Mouse (Mus musculus): ENCODE results near the gene Klhl20. TPM values are rescaled to one million over a fixed set of nuclear protein-coding genes. Genes with fewer than 3 reads are reported as not detected.
"Not testable (repeated sequence)": the region's sequence is repeated elsewhere in the genome, so short reads cannot be mapped to it uniquely, and the experiment has no call there.

Gene Klhl20
- total RNA-seq (2017), result 22.5 and 22.8 TPM in 2 replicates

DNA sequence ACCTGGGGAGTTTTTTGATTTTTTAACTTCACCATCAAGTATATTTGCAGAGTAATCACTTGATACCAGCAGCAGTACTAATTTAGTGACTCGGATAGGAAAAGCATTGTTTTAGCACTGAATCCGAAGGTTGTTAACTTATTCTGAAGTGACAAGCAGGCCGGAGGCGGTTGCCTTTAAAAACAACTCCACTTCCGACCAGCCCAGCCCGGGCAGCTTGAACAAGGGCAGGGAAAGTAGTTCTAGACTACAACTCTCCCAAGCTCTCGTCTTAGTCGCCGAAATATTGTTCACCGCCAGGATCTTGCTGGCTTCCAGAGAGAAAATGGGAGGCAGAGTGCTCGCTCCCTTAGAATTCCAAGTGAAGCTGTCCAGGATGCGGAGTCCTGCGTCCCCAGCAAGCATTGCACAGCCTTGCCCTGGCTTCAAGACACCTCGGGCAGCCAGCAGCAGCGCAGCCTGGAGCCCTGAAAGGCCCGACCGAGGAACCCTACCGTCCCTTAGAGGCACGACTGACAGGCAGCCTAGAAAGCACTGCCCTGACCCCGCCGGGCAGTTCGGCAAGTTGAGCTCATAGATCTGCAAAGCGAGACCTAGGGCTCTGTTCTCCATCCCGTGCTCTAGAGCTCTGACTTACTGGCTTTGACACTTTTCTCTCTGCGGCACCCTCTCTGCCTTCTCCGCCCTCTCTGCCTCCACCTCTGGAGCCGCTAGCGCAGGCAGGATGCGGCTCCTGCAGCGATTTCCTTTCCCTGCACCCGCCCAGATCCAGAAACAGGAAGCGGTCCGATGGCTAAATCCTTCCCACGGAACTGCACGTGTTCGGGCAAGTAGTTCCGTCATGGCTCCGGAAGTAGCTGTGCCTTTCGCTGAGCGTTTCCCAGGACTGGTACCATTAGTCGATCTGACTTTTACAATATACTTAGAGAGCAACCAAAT, at the start of gene Klhl20:
Gene Klhl20 (minus strand): TSS at position 786 of the 939 bp plus-strand sequence.
- ATAC-seq (replicated peaks in 1 of 2; ENCODE audit: insufficient read depth in 1 of 2, low FRiP score in 2 of 2, low TSS enrichment in 1 of 2, low read depth in 1 of 2, poor library complexity in 2 of 2, severe bottlenecking in 2 of 2), result peak; percentile 98 to 99

DNA sequence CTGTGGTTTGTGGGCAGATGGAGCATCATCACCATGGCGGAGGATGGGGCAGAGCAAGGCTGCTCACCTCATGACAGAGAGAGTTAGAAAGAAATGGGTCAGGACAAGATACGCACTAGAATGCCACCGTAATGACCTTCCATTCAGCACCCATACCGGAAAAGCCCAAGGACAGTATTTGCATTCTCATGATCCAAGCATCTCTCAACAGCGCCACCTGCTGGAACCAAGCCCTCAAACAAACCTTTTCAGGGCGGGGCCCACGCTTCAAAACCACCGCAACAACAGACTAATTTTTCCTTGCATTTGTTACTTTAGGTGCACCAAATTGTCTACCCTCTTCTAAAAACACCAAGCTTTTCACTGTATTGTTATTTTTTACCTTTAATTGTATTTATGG, 49.4 kb upstream of the Klhl20 start:
- ATAC-seq (replicated peaks in 1 of 2; ENCODE audit: insufficient read depth in 1 of 2, low FRiP score in 2 of 2, low TSS enrichment in 1 of 2, low read depth in 1 of 2, poor library complexity in 2 of 2, severe bottlenecking in 2 of 2), result peak in 1 of 2 experiments; percentile 60; a peak in 1 of 4 replicates

DNA sequence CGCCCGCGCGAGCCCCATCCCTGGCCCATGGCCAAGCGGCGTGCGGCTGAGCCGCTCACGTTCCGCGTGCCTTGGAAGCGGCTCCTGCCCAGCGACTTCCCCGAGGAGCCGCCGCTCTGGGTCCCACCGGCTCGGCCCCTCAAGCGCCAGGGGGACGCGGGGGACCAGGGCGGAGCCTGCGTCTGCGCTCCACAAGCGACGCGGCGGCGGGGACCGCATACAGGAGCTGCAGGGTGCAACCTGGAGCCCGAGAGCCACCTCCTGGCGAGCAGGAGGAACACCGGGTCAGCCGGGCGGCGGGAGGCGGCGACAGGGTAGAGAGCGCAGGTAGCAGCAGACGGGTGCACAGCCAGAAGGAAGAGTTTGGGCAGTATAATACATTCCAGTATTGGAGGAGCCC, 39.3 kb upstream of the Klhl20 start:
- peak; percentile 93 to 98 for ATAC-seq (replicated peaks in 1 of 2; ENCODE audit: insufficient read depth in 1 of 2, low FRiP score in 2 of 2, low TSS enrichment in 1 of 2, low read depth in 1 of 2, poor library complexity in 2 of 2, severe bottlenecking in 2 of 2)

DNA sequence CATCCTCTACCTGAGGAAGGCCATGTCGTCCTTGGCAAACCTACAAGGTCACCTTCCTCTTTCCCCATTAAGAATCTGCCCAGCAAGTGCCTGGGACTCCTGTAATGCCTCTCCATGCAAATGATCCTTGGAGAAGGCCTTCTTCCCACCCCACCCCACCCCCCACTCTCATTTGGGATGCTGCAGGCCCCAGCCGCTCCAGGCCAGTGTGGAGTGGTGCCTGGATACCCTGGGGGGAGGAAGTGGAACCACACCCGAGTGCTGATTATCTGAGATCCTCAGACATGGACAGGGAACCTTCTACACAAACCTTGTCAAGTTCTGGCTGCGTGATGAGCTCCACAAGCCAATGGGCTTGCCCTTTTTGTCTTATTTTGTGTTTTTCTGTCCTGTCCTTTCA, 29.0 kb upstream of the Klhl20 start:
- no peak for ATAC-seq (replicated peaks in 1 of 2; ENCODE audit: insufficient read depth in 1 of 2, low FRiP score in 2 of 2, low TSS enrichment in 1 of 2, low read depth in 1 of 2, poor library complexity in 2 of 2, severe bottlenecking in 2 of 2)

DNA sequence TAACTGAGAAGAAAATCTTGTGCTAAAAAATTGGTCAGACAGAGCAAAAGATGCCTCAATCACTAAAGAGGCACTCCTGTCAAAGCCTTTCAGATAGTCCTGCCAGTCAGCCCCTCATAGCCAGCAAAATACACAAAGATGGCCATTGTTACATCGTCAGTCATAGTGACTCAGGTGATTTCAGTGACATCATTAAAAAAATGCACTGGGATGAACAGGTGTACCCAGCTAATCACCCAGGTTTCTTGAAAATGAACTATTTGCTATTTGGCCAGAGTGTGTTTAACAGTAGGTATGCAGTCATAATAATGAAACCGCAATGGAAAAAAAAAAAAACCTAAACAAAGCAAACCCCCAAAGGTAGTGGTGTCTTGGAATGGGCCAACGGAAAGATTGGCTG, 27.9 kb upstream of the Klhl20 start, which contains the start of gene Tex50:
Gene Tex50 (minus strand): TSS at position 101 of the 400 bp plus-strand sequence.
- ATAC-seq (replicated peaks in 1 of 2; ENCODE audit: insufficient read depth in 1 of 2, low FRiP score in 2 of 2, low TSS enrichment in 1 of 2, low read depth in 1 of 2, poor library complexity in 2 of 2, severe bottlenecking in 2 of 2), result no peak

DNA sequence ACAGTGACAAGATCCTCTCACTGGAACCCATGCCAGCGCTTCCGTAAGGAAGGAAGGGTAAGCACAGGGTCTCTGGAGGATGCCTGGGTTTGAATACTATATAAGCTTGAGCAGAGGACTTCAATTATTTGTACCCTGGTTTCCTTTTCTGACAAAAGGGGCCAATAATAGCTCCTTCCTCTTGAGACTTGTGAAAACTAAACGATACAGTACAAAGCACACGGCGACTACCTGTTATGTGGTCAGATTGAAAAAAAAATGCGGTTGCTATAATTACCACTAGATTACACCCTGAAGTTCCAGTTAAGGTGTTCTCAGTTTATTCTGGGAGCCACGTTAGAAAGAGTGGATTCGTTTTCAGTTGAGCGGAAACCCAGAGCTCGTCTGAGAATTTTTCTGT, 25.2 kb upstream of the Klhl20 start:
- ATAC-seq (replicated peaks in 1 of 2; ENCODE audit: insufficient read depth in 1 of 2, low FRiP score in 2 of 2, low TSS enrichment in 1 of 2, low read depth in 1 of 2, poor library complexity in 2 of 2, severe bottlenecking in 2 of 2), result no peak

DNA sequence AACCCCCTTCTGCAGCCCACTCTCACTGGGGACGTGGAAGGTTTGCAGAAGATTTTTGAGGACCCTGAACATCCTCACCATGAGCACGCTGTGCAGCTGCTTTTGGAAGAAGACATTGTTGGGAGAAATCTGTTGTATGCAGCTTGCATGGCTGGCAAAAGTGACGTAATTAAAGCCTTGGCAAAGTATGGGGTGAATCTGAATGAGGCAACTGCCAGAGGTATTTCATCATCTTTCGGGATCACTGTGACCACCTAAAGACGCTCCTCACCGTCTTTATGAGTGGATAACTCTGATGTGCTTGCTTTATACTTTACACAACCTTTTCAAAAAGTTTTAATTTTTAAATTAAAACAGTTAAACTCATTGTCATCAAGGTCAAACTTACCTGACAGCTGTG, 19.8 kb upstream of the Klhl20 start:
- ATAC-seq (replicated peaks in 1 of 2; ENCODE audit: insufficient read depth in 1 of 2, low FRiP score in 2 of 2, low TSS enrichment in 1 of 2, low read depth in 1 of 2, poor library complexity in 2 of 2, severe bottlenecking in 2 of 2), result no peak

DNA sequence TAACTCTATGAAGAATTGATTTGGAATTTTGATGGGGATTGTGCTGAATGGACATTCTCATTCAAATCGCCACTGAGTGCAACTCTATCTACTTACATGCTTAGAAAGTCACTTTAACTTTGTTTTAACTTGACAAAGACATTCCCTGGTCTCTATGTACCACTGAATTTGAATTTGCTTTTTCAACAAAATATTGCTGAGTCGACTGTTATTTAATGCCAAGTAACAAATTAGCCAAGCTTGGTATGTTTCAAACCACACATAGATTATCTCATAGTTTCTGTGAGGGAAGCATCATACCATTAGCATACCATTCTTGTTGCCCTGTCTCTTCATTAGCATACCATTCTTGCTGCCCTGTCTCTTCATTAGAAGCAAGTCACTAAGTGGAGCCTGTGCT, 16.6 kb upstream of the Klhl20 start:
- ATAC-seq (replicated peaks in 1 of 2; ENCODE audit: insufficient read depth in 1 of 2, low FRiP score in 2 of 2, low TSS enrichment in 1 of 2, low read depth in 1 of 2, poor library complexity in 2 of 2, severe bottlenecking in 2 of 2), result no peak

DNA sequence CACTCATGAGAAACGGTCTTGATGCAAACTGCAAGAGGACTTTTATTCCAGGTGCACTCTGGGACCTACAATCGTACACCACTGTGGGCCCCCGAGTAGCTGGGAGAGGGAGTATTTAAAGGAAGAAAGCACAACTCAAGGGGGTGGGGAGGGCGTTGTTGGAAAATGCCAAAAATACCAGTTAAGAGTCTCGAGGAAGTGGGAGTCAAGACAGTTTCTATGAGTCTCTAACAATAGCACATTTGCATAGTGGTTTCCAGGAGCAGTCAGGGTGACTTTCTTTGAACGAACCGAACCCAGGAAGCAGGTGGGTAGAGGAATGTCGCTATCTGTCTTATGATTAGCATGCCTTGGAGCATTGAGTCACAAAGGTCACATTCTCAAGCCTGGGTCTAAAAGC, 14.3 kb upstream of the Klhl20 start:
- not testable (repeated sequence) for ATAC-seq (replicated peaks in 1 of 2; ENCODE audit: insufficient read depth in 1 of 2, low FRiP score in 2 of 2, low TSS enrichment in 1 of 2, low read depth in 1 of 2, poor library complexity in 2 of 2, severe bottlenecking in 2 of 2)

DNA sequence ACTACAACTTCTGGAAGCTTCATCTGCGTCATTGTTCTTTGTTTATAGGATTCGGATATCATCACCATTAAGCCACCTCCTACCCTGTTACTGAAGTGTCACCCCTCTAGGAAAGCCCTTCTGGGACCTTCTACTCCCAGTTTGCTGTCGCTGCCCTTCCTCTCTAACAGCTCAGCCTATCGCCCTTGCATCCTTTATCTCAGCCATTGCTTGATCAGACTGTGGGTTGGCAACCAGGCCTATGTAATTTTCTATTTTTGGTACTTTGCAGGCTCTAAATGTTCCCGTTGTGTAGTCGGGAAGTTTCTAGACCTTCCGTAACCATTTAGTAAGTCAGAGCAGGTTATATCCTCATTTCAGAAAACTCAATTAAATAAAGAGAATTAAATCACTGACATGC, 11.9 kb upstream of the Klhl20 start:
- no peak for ATAC-seq (replicated peaks in 1 of 2; ENCODE audit: insufficient read depth in 1 of 2, low FRiP score in 2 of 2, low TSS enrichment in 1 of 2, low read depth in 1 of 2, poor library complexity in 2 of 2, severe bottlenecking in 2 of 2)

DNA sequence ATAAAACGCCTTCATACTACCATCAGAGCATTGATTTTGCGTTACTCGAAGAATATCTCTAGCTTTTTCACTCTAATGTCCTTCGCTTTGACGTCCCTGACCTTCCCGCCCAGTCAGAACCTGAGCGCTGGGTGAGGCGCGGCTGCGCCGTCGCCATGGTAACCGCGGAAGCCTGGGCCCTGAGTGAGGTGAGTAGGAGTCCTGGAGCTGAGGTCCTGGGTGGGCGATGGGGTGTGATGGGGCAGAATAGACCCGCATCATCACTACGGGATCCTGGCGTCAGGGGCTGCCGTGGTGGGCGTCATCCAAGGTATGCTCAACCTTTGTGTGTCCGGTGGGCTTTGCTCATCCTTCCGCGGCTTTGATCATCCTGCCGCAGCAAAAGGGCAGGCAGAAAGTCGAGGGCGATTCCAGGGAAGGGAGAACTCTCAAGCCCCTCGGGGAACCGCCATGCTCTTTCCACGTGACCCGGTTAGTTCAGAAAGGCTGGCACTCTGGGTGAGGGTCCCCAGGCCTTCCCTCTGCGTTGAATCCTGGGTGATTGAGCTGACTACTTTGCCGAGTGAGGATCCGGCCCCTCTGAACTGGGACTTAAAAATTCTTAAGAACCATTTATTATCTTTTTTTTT, 11.3 kb upstream of the Klhl20 start, which contains the start of gene Ankrd45:
Gene Ankrd45 (plus strand): TSS at position 161 of the 629 bp plus-strand sequence.
- ATAC-seq (replicated peaks in 1 of 2; ENCODE audit: insufficient read depth in 1 of 2, low FRiP score in 2 of 2, low TSS enrichment in 1 of 2, low read depth in 1 of 2, poor library complexity in 2 of 2, severe bottlenecking in 2 of 2), result peak; percentile 60 to 67; a peak in 2 of 4 replicates

DNA sequence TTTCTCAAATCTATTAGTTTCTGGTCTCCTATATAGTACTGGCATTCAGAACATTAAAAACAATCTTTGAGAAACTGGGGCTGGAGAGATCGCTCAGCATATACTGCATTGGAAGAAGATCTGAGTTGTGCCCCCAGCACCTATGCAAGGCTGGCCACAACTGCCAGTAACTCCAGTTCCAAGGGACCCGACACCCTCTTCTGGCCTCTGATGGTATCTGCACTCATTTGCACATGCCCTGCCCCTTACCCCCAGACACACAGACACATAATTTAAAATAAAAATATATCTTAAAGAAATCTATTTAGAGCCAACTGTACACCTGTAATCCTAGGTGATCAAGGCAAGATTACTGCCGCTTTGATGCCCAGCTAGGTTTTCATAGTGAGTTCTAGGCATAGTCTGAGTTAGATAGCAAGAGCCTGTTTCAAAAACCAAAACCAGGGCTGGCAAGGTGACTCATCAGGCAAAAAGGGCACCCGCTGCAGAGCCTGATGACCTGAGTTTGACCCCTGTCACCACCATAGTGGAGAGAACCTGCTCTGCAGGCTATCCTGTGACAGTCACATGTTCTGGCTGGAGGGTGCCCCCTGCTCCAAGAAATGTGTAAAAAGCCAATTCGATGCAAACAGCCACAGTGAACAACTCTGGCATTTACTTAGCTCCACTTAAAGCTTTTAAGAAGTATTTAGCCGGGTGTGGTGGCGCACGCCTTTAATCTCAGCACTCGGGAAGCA, 8.9 kb upstream of the Klhl20 start:
- ATAC-seq (replicated peaks in 1 of 2; ENCODE audit: insufficient read depth in 1 of 2, low FRiP score in 2 of 2, low TSS enrichment in 1 of 2, low read depth in 1 of 2, poor library complexity in 2 of 2, severe bottlenecking in 2 of 2), result no peak

DNA sequence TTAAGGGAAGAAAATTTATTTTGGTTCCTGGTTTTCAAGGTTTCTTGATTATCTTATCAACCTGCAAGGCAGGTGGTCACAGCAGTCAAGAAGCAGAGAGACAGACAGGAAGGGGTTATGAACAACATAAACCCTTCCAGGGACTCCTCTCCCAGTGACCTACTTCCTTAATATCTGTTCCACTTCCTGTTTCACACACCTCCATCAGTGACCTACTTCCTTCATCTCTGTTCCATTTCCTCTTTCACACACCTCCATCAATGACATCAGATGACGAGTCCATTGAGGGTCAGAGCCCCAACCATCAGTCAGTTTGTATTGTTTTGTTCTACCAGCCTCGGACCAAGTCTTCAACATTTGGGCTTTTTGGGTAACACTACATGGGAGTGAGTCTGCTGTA, 8.2 kb upstream of the Klhl20 start:
- peak in 1 of 2 experiments; percentile 81; a peak in 2 of 4 replicates for ATAC-seq (replicated peaks in 1 of 2; ENCODE audit: insufficient read depth in 1 of 2, low FRiP score in 2 of 2, low TSS enrichment in 1 of 2, low read depth in 1 of 2, poor library complexity in 2 of 2, severe bottlenecking in 2 of 2)

DNA sequence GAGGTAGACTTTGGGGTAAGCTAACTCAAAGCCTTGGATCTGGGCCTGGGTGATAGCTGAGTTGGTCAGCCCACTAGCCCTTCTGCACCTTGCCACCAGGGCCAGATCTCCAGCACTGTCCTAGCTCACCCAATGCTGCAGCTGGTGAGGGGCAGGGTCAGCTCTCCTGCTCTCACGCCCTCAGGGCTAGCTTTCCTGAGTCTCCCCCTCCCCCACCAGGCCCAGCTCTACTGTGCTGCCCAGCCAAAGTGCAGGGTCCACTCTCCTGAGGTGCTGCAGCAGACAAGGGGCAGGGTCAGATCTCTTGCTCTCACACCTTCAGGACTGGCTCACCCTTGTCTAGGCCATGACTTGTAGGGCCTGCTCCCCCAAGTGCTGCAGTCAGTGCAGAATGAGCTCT, 4.8 kb downstream of the Klhl20 start:
- ATAC-seq (replicated peaks in 1 of 2; ENCODE audit: insufficient read depth in 1 of 2, low FRiP score in 2 of 2, low TSS enrichment in 1 of 2, low read depth in 1 of 2, poor library complexity in 2 of 2, severe bottlenecking in 2 of 2), result no peak

DNA sequence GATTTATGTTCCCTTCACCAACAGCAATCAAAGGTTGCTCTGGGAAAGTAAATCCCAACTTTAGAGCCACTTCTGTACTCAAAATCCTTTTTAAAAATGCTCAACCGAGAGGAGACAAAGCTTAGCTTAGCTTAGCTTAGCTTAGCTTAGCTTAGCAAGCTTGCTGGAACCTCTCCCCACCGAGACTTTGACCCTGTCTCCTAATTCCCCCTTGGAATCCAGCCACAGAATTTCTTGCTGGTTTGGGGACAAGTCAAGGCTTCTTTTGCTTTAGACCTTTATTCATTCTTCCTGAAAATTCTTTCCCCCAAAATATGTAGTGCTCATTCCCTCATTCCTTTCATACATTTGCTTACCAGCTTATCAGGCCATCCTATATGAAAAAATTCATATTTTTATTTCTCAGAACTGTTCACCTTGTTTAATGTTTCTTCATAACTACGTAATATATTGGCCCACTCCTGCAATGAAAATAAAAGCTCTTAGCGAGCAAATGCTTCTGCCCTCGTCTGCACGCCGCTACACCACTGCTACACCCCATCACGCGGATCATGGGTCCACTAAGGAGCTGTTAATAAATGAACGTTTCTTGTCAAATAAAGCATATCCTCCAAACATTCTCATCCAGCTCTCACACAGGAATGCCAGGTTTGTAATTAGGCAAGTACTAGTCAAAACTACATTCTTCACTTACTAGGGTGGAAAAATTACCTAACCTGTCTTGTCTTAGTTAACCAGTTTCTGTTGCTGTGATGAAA, 8.5 kb downstream of the Klhl20 start:
- no peak for ATAC-seq (replicated peaks in 1 of 2; ENCODE audit: insufficient read depth in 1 of 2, low FRiP score in 2 of 2, low TSS enrichment in 1 of 2, low read depth in 1 of 2, poor library complexity in 2 of 2, severe bottlenecking in 2 of 2)

DNA sequence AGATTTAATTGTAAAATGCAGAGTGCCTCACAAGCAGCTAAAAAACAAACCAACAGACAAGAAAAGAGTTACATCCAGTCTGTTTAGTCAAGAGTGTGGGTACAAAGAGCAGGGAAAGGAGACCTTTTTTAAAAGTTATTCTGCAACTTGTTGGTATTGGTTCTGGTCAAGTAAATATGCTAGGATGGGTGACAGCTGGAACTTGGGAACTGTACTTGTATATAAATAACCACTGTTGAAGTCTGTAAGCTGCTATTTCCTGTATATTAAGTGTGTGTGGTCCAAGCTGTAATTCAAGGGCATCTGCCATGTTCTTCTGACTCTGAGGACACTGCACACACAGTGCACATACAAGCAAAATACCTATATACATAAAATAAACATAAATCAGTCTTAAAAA, 16.7 kb downstream of the Klhl20 start:
- ATAC-seq (replicated peaks in 1 of 2; ENCODE audit: insufficient read depth in 1 of 2, low FRiP score in 2 of 2, low TSS enrichment in 1 of 2, low read depth in 1 of 2, poor library complexity in 2 of 2, severe bottlenecking in 2 of 2), result no peak

DNA sequence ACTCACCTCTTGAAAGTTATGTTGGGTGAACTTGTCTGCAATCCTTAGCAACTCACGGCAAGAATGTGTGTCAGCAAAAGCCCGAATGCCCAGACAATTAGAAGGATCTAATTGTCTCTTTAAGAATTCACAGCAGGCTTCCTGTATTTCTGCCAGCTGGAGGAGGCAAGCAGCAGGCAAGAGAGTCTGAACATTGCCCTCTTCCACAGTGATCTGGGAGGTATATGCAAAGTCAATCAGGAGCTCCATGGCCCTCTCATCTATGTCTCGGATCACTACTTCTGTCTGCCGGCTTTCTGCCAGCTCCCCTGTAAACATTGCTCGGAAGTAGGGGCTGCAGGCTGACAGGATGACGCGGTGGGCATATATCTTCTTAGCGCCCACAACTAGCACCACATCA, 22.1 kb downstream of the Klhl20 start:
- no peak for ATAC-seq (replicated peaks in 1 of 2; ENCODE audit: insufficient read depth in 1 of 2, low FRiP score in 2 of 2, low TSS enrichment in 1 of 2, low read depth in 1 of 2, poor library complexity in 2 of 2, severe bottlenecking in 2 of 2)
